In the genomic region with DNA sequence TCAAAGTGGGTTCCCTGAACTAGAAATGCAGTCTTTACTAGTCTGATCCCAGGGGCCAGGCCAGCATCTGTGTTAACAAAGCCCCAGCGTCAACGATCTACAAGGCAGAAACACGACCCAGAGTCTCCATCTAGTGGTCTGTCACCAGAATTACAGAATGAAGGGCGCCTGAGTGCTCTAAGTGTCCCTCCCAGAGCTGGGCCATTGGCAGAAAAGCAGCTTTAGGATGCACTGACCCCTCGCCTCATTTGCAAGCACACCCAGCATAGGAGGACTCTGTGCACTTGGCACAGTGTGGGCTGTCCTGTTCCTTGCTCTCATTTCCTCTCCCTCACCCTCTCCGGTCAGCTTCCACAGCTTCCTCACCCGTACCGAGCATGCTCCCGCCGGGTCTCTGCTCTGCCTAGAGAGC, we compare ENCODE assay signal across 9 mouse cellular contexts. TPM values are rescaled to one million over a fixed set of nuclear protein-coding genes. Genes with fewer than 3 reads are reported as not detected.
A peak's percentile ranks its signal among the peaks of the same experiment; 100 is the strongest.
DNase-seq lines count a peak whose midpoint lies in the region; ATAC-seq and TF ChIP-seq lines count a peak whose summit lies in the region.
"Had no signal": no experiment of that assay in that cellular context is flagged by ENCODE, and none has a peak within 500 bp of the region (broad histone marks: within the 10 kb centered on the region; RNA-seq: fewer than 3 reads in every experiment).

No protein-coding gene starts in this region.

- H3K27me3 ChIP-seq in embryonic facial prominence, embryonic 15.5 days, result no peaks in the 10 kb centered on the region
- H3K27me3 ChIP-seq in heart, embryonic 10.5 days (ENCODE audit: insufficient read depth, poor library complexity, severe bottlenecking), result peaks cover 5% of the 10 kb centered on the region; the same call in 1 of the 2 replicates
- no peaks in the 10 kb centered on the region for H3K27me3 ChIP-seq in kidney, embryonic 14.5 days (ENCODE audit: control insufficient read depth, insufficient read depth, low read length)
- no peaks in the 10 kb centered on the region for H3K27me3 ChIP-seq in limb, embryonic 13.5 days
- H3K27me3 ChIP-seq in midbrain, postnatal 0 days (ENCODE audit: insufficient read depth, low read length), result no peaks in the 10 kb centered on the region

- peak; percentile 61; the same call in 1 of the 2 replicates for ATAC-seq in embryonic facial prominence, embryonic 15.5 days (ENCODE audit: insufficient number of reproducible peaks, low FRiP score, low TSS enrichment, low read depth)
- peak; percentile 73 for ATAC-seq in kidney, embryonic 14.5 days (ENCODE audit: low FRiP score, low TSS enrichment)
- ATAC-seq in limb, embryonic 13.5 days (ENCODE audit: low FRiP score, low read depth), result peak; percentile 72; the same call in 1 of the 2 replicates
- peak; percentile 82 for ATAC-seq in midbrain, postnatal 0 days (ENCODE audit: low FRiP score)

- H3K4me2 ChIP-seq in embryonic facial prominence, embryonic 15.5 days (replicated peaks), result no peak overlapping the region
- H3K4me2 ChIP-seq in kidney, embryonic 14.5 days (replicated peaks; ENCODE audit: low read depth, low read length), result no peak overlapping the region
- no peak overlapping the region for H3K4me2 ChIP-seq in limb, embryonic 13.5 days (replicated peaks)
- no peak overlapping the region for H3K4me2 ChIP-seq in midbrain, postnatal 0 days (ENCODE audit: low read depth, low read length, poor library complexity, severe bottlenecking)

- no peak overlapping the region for H3K4me3 ChIP-seq in bone marrow macrophage, adult 2 months (ENCODE audit: insufficient read depth, low read length)
- no peak overlapping the region for H3K4me3 ChIP-seq in embryonic facial prominence, embryonic 15.5 days (replicated peaks)
- no peak overlapping the region for H3K4me3 ChIP-seq in heart, embryonic 10.5 days
- H3K4me3 ChIP-seq in kidney, embryonic 14.5 days (ENCODE audit: low read length), result no peak overlapping the region
- no peak overlapping the region for H3K4me3 ChIP-seq in limb, embryonic 13.5 days
- no peak overlapping the region for H3K4me3 ChIP-seq in midbrain, postnatal 0 days (ENCODE audit: low read depth, low read length)
- H3K4me3 ChIP-seq: erythroblast, embryonic 14.5 days had no signal

- no peak overlapping the region for H3K9ac ChIP-seq in embryonic facial prominence, embryonic 15.5 days
- no peak overlapping the region for H3K9ac ChIP-seq in kidney, embryonic 14.5 days (ENCODE audit: low read depth, low read length)
- no peak overlapping the region for H3K9ac ChIP-seq in limb, embryonic 13.5 days
- no peak overlapping the region for H3K9ac ChIP-seq in midbrain, postnatal 0 days (replicated peaks; ENCODE audit: low read length, poor library complexity, severe bottlenecking)

- peak; percentile 70 for TF ChIP-seq CTCF in bone marrow macrophage, adult 2 months (IDR thresholded peaks at IDR 0.05; ENCODE audit: low read depth, low read length)
- TF ChIP-seq CTCF in midbrain, postnatal 0 days (IDR thresholded peaks at IDR 0.05), result peak; percentile 90

- 47% methylated on average over 10 of the region's 10 CpGs for WGBS in embryonic facial prominence, embryonic 15.5 days
- WGBS in heart, embryonic 10.5 days, result 45% methylated on average over 10 of the region's 10 CpGs
- WGBS in kidney, embryonic 14.5 days, result 44% methylated on average over 10 of the region's 10 CpGs
- WGBS in limb, embryonic 13.5 days, result 46% methylated on average over 10 of the region's 10 CpGs
- 45% methylated on average over 10 of the region's 10 CpGs for WGBS in midbrain, postnatal 0 days

- H3K4me1 ChIP-seq in bone marrow macrophage, adult 2 months (ENCODE audit: control insufficient read depth, insufficient read depth, low read length), result no peaks in the 10 kb centered on the region
- H3K4me1 ChIP-seq in embryonic facial prominence, embryonic 15.5 days, result no peaks in the 10 kb centered on the region
- no peaks in the 10 kb centered on the region for H3K4me1 ChIP-seq in heart, embryonic 10.5 days
- no peaks in the 10 kb centered on the region for H3K4me1 ChIP-seq in kidney, embryonic 14.5 days (ENCODE audit: control insufficient read depth, insufficient read depth, low read length)
- no peaks in the 10 kb centered on the region for H3K4me1 ChIP-seq in limb, embryonic 13.5 days
- no peaks in the 10 kb centered on the region for H3K4me1 ChIP-seq in midbrain, postnatal 0 days (ENCODE audit: insufficient read depth, low read length)

- no peak for TF ChIP-seq POLR2A in bone marrow macrophage, adult 2 months (IDR thresholded peaks at IDR 0.05; ENCODE audit: borderline replicate concordance, low read depth, low read length)

- DNase-seq in CD4-positive, CD25-positive, alpha-beta regulatory T cell, adult 2 months (ENCODE audit: low read depth, low spot score), result peak; percentile 82
- peak; percentile 84 for DNase-seq in heart, embryonic 10.5 days (ENCODE audit: low spot score)
- peak; percentile 92 for DNase-seq in midbrain, postnatal 0 days (ENCODE audit: low spot score)
- peak; percentile 24 to 33 for DNase-seq in spleen, postnatal 36 days (ENCODE audit: low spot score in 2 of 2)

- no peaks in the 10 kb centered on the region for H3K36me3 ChIP-seq in embryonic facial prominence, embryonic 15.5 days
- no peaks in the 10 kb centered on the region for H3K36me3 ChIP-seq in heart, embryonic 10.5 days
- no peaks in the 10 kb centered on the region for H3K36me3 ChIP-seq in kidney, embryonic 14.5 days (ENCODE audit: control insufficient read depth, insufficient read depth, low read length)
- no peaks in the 10 kb centered on the region for H3K36me3 ChIP-seq in limb, embryonic 13.5 days
- H3K36me3 ChIP-seq in midbrain, postnatal 0 days (ENCODE audit: insufficient read depth, low read length), result no peaks in the 10 kb centered on the region

- no peak overlapping the region for H3K27ac ChIP-seq in bone marrow macrophage, adult 2 months (ENCODE audit: insufficient read depth, low read depth, low read length)
- no peak overlapping the region for H3K27ac ChIP-seq in embryonic facial prominence, embryonic 15.5 days (replicated peaks)
- no peak overlapping the region for H3K27ac ChIP-seq in heart, embryonic 10.5 days
- no peak overlapping the region for H3K27ac ChIP-seq in kidney, embryonic 14.5 days (ENCODE audit: low read depth, low read length)
- no peak overlapping the region for H3K27ac ChIP-seq in limb, embryonic 13.5 days
- H3K27ac ChIP-seq in midbrain, postnatal 0 days (ENCODE audit: low read depth, low read length), result no peak overlapping the region

- no peaks in the 10 kb centered on the region for H3K9me3 ChIP-seq in embryonic facial prominence, embryonic 15.5 days (replicated peaks)
- no peaks in the 10 kb centered on the region for H3K9me3 ChIP-seq in heart, embryonic 10.5 days
- H3K9me3 ChIP-seq in kidney, embryonic 14.5 days (ENCODE audit: control insufficient read depth, low read length), result no peaks in the 10 kb centered on the region
- no peaks in the 10 kb centered on the region for H3K9me3 ChIP-seq in limb, embryonic 13.5 days
- no peaks in the 10 kb centered on the region for H3K9me3 ChIP-seq in midbrain, postnatal 0 days (ENCODE audit: low read length)

RNA-seq across cellular contexts. Expression of gene Csnk2a1, which starts 29.3 kb away (rescaled TPM):
- polyA plus RNA-seq in bone marrow macrophage, adult 2 months (2012; ENCODE audit: insufficient read depth, insufficient read length, missing spikeins), result 73.6 and 75.1 TPM in 2 replicates
- polyA plus RNA-seq in embryonic facial prominence, embryonic 15.5 days (2015; fragmentation: Nextera tagmentation; extraction: Ambion mirVana), result 87.0 and 87.5 TPM in 2 replicates
- polyA plus RNA-seq in heart, embryonic 10.5 days (2016; fragmentation: Nextera tagmentation; extraction: Ambion mirVana), result 64.0 and 67.0 TPM in 2 replicates
- 136 and 149 TPM in 2 replicates for polyA plus RNA-seq in kidney, embryonic 14.5 days (2014; fragmentation: Nextera tagmentation; extraction: Ambion mirVana)
- 99.4 and 109 TPM in 2 replicates for polyA plus RNA-seq in limb, embryonic 13.5 days (2015; fragmentation: Nextera tagmentation; extraction: Ambion mirVana)
- 156 and 161 TPM in 2 replicates for total RNA-seq in midbrain, postnatal 0 days (2014; rRNA removed)
- 101 and 106 TPM in 2 replicates for polyA plus RNA-seq in midbrain, postnatal 0 days (2015; fragmentation: Nextera tagmentation; extraction: Ambion mirVana)

RNA-seq across cellular contexts. Expression of gene Tcf15, which starts 53.9 kb away (rescaled TPM):
- polyA plus RNA-seq in bone marrow macrophage, adult 2 months (2012; ENCODE audit: insufficient read depth, insufficient read length, missing spikeins), result not detected in 2 replicates
- polyA plus RNA-seq in embryonic facial prominence, embryonic 15.5 days (2015; fragmentation: Nextera tagmentation; extraction: Ambion mirVana), result 5.5 and 6.5 TPM in 2 replicates
- polyA plus RNA-seq in heart, embryonic 10.5 days (2016; fragmentation: Nextera tagmentation; extraction: Ambion mirVana), result 1.9 and 7.2 TPM in 2 replicates
- polyA plus RNA-seq in kidney, embryonic 14.5 days (2014; fragmentation: Nextera tagmentation; extraction: Ambion mirVana), result 18.2 and 19.2 TPM in 2 replicates
- polyA plus RNA-seq in limb, embryonic 13.5 days (2015; fragmentation: Nextera tagmentation; extraction: Ambion mirVana), result 7.6 and 8.8 TPM in 2 replicates
- 2.7 TPM in 1 of 2 replicates, not detected in the other for total RNA-seq in midbrain, postnatal 0 days (2014; rRNA removed)
- polyA plus RNA-seq in midbrain, postnatal 0 days (2015; fragmentation: Nextera tagmentation; extraction: Ambion mirVana), result 0.58 and 0.90 TPM in 2 replicates

Comparison
In these comparisons a context has a peak if more than half of its experiments do, and no peak if none do; other contexts are left out.
1. DNase-seq: peak in every context shown above with its lines; median percentile 92 in midbrain, postnatal 0 days; 84 in heart, embryonic 10.5 days; 82 in CD4-positive, CD25-positive, alpha-beta regulatory T cell, adult 2 months; 28 in spleen, postnatal 36 days.